25 mouse cellular contexts compared by ENCODE assay signal in genomic region chr17:73688261-73688660, GRCm38 (mm10).
"Had no signal": no experiment of that assay in that cellular context is flagged by ENCODE, and none has a peak within 500 bp of the region (broad histone marks: within the 10 kb centered on the region; RNA-seq: fewer than 3 reads in every experiment).

No protein-coding gene starts in this region.

- H3K27me3 ChIP-seq: heart, embryonic 12.5 days; hindbrain, embryonic 12.5 days; intestine, embryonic 15.5 days; limb, embryonic 12.5 days had no signal

- H3K27ac ChIP-seq: gastrocnemius, adult 2 months; heart, embryonic 10.5 days; hindbrain, embryonic 10.5 days; hindbrain, embryonic 12.5 days; hindbrain, embryonic 14.5 days; intestine, embryonic 15.5 days; layer of hippocampus, adult 2 months; left cerebral cortex, adult 2 months; limb, embryonic 10.5 days; limb, embryonic 12.5 days had no signal

- H3K36me3 ChIP-seq: heart, embryonic 10.5 days; heart, embryonic 12.5 days; hindbrain, embryonic 10.5 days; hindbrain, embryonic 12.5 days; intestine, embryonic 15.5 days; limb, embryonic 10.5 days; limb, embryonic 12.5 days had no signal

- H3K4me2 ChIP-seq: heart, embryonic 12.5 days; hindbrain, embryonic 12.5 days; hindbrain, embryonic 14.5 days; intestine, embryonic 15.5 days; limb, embryonic 12.5 days had no signal

- H3K4me1 ChIP-seq: heart, embryonic 10.5 days; heart, embryonic 12.5 days; hindbrain, embryonic 10.5 days; hindbrain, embryonic 12.5 days; intestine, embryonic 15.5 days; limb, embryonic 10.5 days; limb, embryonic 12.5 days had no signal

- H3K9me3 ChIP-seq: heart, embryonic 10.5 days; heart, embryonic 12.5 days; hindbrain, embryonic 10.5 days; hindbrain, embryonic 12.5 days; intestine, embryonic 15.5 days; limb, embryonic 10.5 days; limb, embryonic 12.5 days had no signal

- ATAC-seq: hindbrain, embryonic 16.5 days; inflammation-experienced regulatory T-cells, adult 6 months; intestine, embryonic 15.5 days; intestine, postnatal 0 days had no signal

- H3K4me3 ChIP-seq: gastrocnemius, adult 2 months; heart, embryonic 10.5 days; heart, embryonic 12.5 days; hindbrain, embryonic 10.5 days; hindbrain, embryonic 12.5 days; intestine, embryonic 15.5 days; layer of hippocampus, adult 2 months; left cerebral cortex, adult 2 months; limb, embryonic 10.5 days; limb, embryonic 12.5 days had no signal

- H3K9ac ChIP-seq: heart, embryonic 12.5 days; hindbrain, embryonic 12.5 days; hindbrain, embryonic 14.5 days; intestine, embryonic 15.5 days; limb, embryonic 12.5 days had no signal

- DNase-seq: gastrocnemius, adult 2 months; gastrocnemius, postnatal 10 days; gastrocnemius, postnatal 25 days; heart, adult 18-20 months; heart, postnatal 10 days; heart, postnatal 4 days; kidney, adult 18-20 months; kidney, adult 8-10 months; kidney, postnatal 10 days; kidney, postnatal 25 days; kidney, postnatal 4 days; liver had no signal
